Mouse (Mus musculus) telencephalon, adult 2 months (tissue): ENCODE measurements at regions not wholly inside any gene's neighbourhood (a gene's known extent, or its start where the extent isn't known, plus 50 kb on each side); places are given as distances from the start of the nearest gene placed in this dataset.
A peak's percentile ranks its signal among the peaks of the same experiment; 100 is the strongest.

Experiments used
- DNase-seq: peaks from one replicate; pipeline ENCODE4 v3.0.0-alpha.2; 2011; ENCODE audit warnings: low read depth, low spot score

DNA sequence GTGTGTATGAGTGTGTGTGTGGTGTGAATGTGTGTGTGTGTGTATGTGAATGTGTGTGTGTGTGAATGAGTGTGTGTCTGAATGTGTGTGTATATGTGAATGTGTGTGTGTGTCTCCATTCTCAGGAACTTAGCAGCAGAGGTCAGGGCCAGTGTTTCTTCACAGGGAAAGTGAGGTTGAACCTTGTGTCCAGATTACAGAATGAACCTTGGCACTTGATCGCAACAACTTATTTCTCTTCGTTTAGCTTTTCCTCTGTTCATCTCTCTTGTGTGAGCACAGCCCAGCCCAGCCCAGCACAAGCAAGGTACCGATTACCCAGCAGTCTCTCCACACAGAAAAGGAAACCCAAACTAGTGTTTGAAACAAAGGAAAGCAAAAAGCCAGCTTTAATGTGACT is 249.7 kb downstream of the Foxo1 start:
- no peak for DNase-seq

DNA sequence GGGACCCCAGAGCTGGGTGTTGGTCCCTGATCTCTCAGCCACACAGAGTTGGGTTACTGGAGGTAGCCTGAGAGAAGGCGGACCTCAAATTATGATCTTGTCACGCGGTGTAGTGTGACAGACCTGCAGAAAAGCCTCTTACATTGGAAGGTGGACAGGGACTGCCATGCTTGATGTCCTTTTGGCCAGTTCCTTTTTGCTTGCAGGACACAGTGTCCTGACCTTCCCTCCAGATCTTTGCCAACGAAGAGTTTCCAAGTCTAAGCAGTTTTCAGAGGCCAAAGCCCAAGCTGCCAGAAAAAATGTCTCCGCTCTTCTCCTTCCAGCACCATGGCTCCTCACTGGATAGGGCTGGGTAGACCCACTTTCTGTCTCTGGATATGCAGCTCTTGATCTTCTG is 248.6 kb downstream of the Foxo1 start:
- no peak for DNase-seq

DNA sequence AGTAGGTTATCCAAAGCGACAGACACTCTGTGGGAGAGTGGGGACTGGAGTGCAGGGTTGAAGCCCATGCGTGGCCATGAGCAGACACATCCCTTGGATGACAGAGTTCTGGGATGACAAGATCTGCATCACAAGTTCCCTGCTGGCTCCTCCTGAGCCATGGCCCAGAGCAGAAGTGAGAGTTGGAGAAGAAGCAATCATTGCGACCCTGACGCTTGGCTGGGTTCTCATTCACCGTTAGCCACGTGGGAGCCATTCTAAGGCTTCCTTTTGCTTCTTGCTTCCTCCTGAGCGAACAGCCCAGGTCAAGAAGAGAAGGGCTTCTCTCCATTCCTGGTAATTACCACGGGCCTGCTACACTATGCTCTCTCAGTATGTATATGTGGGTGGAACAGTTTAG is 244.6 kb downstream of the Foxo1 start:
- no peak for DNase-seq

DNA sequence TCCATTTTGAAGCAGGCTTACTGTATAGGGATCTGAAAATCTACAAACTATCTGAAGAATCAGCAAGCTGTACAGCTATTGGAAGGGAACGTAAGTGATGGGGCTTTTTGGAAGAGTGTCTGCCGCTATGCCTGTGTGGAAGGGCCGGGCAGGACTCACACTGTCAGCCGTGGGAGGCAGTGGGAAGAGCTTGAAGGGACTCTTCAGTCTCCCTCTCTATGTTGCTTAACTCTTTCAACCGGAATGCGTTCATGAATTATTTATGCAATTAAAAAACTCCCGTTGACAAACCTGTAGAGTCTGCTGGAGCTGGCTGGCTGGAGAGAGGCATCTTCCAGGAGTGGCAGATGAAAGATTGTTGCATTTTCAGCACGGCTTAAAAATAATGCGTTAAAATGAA is 243.4 kb downstream of the Foxo1 start:
- no peak for DNase-seq

DNA sequence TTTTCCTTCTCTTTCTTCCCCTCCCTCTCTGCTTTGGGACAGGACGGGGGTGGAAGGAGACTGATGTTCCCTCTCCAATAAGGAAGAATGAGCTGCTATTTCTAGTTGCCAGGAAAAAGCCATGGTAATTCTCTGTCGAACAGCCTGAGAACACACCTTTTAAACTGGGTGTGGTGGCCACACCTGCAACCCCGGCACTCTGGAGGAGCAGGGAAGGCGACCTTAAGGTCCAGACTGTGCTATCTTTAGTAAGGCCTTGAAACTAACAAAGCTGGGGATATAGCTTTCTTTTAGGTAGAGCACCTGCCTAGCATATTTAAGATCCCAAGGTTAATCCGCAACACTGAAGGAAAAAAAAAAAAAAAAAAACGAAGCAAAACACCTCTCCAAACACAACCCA is 242.7 kb downstream of the Foxo1 start:
- no peak for DNase-seq

DNA sequence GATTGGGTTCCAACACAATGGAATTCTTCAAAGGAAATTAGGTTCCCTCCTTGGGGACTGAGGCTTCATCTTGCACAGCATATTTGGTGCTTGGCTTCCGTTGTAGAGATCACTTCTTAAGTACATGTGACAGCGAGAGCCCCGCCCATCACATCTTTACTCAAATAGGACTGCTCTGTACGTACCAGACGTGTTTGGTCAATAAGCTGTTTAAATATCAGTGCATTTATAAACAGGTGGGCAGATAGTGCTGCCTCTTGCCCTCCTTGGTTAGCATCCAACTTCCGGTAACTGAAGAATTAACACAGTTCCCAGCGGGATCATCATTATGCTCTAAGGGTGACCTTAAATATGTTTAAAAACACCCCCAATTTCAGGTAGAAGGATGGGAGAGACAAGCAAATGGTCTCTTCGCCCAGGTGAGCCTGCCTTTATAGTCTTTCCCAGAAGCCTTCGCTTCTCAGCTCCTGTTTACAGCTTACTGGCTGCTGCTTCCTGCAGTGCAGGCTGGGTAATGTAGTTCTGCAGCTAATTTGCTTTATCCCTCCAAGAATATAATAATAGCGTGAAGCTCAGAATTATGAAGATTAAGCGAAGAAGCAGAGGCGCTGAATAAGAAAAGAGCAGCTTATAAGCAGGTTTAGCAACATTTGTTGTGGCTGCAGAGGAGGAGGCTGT is 242.1 kb downstream of the Foxo1 start:
- peak; percentile 81 for DNase-seq

DNA sequence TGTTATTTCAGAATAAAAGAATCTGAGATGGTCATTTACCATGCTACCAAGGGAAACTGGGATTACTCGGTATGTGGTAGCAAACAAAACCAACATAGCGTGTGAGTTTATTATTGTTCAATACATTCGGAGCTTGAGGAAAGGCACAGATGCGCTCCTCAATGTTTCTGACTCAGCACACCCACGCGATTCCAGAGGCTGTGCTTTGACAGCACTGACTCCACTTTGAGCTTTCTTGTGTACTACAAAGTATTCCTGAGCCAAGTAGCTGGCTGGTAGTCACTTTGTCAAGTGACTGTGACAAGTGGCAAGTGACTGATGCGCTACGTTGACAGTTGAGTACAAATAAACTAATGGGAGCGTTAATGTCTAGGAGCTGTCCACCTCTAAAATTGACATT is 235.8 kb downstream of the Foxo1 start:
- DNase-seq: peak; percentile 73

DNA sequence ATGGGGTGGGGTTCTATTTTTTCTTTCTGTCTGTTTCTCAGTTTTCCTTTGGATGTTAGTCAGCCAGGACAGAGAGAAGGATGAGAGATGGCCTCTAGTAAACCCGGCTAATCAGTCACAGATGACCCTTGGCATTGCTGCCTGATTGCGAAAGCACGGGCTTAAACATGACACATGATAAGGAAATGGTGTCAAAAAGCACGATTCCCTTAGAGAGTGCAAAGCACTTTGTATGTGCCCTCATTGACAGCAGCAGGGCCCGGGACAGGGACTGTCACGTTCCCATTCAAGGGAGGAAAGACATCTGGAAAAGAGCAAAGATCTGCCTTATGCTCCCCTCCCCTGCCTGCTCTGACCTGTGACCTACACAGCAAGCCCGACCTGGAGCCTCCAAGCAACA is 234.1 kb downstream of the Foxo1 start:
- no peak for DNase-seq

DNA sequence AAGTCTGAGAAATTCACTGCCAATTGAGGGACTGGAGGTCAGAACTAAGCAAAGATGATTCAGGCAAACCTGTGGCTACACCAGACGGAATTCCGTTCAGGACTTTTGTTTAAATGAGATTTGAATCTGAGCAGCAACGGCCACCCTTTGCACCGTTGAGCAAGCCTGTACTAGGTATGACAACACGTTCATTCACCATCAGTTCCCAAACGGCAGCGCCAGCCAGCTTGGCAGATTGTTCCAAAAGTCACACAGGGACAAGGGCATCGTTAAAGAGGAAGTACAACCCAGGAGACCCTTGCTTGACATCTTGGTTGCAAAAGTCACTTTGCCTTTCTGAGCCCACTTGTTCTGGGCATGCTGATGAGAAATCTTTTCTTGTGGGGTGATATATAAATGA is 233.5 kb downstream of the Foxo1 start:
- DNase-seq: no peak

DNA sequence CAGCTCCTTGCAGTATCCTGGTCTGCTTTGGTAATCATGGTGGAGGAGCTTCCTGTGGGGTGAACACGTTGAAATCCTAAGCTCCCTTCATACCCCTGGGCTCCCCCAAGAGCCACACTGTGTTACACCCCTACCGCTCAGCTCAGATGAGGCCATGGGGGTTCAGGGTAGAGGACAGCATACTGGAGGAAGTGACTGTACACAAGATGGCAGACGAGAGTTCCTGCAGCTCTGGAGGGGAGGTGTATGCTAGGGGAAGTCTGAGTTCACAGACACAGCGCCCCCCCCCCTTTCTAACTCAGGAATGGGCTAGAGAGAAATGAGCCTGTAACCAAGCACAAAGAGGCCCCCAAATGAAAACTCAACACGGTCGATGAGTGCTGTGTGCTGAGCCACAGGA is 231.9 kb downstream of the Foxo1 start:
- no peak for DNase-seq

DNA sequence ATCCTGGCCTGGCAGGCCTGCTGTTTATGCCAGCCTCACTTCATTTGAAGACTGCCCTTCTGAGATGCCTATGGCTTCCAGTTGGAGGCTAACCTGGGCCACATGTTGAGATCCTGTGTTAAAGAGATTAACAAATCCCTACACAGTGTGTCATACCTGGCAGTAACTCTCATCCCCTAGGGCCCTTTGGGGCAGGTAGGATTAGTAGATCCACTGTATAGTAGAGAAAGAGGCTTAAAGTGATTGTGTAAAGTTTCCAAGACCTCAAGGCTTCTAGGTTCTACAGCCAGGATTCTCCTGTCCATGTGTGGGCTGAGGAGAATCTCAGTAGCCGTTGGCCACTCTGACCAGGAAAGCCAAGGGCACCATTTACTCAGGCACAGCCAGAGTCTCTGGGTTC is 231.4 kb downstream of the Foxo1 start:
- no peak for DNase-seq

DNA sequence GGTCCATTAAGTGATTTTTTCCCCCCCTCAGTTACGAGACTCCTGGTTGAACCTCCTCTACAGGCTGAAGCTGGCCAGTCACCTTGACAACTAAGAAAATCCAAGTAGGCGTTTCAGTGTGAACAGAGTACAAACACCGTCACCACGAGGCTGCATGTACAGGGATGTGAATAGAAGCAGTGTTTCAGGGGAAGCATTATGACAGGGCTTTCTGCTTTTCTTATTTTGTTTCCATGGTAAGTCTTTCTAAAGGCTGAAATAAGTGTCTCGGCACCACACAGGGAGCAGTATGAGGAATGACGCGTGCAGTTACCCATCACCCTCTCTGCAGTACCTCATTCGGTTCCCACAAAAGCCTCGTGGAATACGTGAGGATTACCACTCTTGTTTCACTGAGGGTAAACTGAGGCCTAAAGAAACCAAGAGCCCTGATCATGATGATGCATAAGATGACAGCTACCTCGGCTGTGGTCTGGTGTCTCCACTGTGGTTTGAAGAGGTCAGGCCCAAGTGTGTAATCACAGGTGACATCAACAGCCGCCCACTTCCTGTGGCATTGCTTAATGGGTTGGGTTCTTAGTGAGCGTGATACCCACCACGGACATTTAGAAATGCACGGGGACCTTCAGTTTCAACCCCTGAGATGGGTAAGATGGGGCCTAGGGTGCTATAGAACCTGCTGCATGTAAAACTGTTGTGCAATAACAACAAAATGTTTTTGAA is 230.5 kb downstream of the Foxo1 start:
- no peak for DNase-seq

DNA sequence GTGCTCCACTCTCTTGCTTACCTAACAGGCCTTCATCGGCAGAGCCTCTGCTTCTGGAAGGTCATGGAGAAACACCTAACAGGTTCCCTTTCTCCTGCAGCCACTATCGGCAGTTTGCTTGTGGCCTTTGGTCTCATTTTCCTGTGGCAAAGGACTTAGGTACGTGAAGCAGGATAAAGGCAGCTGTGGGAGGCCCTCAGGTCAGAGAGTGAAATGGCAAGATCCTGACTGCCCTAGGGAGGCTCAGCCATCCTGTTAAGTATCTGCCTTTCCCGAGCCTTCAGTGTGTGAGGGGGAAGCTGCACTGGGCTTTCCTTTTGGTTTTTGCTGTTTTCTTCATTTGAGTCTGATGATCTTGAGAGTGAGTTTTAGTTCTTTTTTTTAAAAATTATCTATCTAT is 228.8 kb downstream of the Foxo1 start:
- DNase-seq: no peak

DNA sequence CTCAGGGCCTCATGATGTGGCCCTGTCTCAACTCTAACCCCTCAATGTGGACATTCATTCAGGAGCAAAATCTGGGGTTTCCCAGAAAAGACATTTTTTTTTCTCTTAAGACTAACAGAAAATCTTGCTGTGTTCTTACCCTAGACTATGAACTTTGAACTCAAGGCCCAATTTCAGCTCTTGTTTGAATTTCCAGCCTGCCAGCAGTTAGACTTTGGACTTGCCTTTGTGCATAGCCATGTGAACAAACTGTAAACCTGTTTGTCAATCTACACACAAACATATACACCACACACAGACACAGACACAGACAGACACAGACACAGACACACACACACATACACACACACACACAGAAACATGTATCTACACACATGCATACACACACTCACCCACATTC is 227.3 kb downstream of the Foxo1 start:
- DNase-seq: no peak

DNA sequence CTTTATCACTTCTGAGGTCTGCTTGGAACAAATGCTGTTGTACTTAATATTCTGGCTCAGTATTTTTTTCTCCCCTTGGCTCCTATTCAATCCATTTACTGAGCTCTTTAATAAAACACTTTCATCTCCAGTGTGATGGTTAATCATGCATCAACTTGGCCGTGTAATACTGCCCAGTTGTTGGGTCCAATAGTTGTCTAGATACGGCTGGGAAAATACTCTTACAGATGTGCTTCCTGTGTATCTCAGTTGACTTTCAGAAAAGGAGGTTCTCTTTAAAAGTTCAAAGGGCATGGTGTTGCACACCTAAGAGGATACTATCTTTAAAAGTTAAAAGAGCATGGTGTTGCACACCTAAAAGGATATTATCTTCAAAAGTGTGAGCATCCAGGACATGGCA is 226.8 kb downstream of the Foxo1 start:
- no peak for DNase-seq

DNA sequence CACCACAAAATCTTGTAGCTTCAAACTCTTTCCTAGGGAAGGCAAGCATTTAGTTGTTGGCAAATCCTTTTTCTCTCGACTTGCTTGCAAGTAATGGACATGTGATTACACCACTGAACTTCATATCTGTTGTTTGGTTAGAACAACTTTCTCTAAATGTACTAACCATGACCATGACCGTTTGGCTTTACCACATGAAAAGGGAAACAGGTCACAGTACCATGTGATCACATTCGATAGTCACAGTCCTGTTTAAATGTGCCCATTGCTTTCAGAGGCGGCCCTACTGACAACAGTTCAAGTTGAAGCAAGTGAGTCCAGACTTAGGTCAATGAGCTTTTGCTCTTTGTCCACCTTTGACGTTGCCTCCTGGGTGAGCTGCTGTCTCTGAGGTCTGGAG is 211.1 kb downstream of the Foxo1 start:
- DNase-seq: no peak

DNA sequence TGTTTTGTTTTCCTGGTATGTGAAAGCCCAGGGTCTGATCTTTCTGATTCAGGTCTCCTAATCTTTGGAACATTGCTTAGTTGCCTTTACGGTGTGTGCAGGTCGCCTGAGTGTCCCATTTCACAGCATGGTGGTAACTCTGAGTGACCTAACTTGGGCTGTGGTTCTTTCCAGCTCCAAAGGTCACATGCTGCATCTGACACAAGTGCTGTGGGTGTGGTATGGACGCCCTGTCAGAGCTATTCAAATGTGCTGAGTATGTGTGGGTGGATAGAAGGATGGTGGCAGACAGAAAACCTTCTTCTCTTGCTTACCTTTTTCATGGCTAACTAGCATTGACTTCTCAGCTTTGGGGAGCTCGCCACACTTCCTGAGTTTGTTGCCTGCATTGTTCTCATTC is 201.8 kb downstream of the Foxo1 start:
- no peak for DNase-seq

DNA sequence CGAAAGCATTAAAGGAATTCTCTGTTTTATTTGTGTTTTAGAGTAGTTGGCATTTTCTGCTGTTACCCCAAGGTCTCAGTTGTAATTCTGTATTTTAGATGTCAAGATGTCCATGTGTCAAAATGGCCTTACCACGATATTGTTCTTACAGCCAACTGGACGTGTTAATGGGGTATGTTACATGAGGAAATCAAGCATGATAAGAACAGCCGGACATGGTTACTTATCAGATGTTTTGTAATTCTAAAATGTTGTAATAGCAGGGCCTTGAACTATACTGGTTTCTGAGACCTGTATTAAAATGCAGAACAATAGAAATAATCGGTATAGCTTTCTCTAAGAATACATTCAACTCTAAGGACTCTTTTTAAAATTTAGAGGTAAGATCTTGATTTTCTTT is 201.3 kb downstream of the Foxo1 start:
- no peak for DNase-seq

DNA sequence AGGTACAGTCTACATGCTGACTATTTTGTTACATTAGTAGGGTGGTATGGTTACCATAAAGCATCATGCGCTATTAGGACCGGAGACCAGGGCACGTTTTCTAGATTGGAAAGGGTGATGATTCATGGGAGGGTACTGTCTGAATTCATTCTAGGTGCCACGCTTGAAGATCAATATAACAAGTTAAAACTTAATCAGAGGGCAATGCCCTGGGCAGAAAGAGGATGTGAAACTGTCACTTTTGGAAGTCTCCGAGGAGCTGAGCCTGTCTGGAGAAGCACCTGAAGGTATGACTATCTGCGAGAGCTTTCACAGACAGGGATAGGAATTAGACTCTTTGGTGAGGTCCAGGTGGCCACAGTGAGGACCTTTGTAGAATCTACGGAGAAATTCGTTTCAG is 200.2 kb downstream of the Foxo1 start:
- DNase-seq: no peak

DNA sequence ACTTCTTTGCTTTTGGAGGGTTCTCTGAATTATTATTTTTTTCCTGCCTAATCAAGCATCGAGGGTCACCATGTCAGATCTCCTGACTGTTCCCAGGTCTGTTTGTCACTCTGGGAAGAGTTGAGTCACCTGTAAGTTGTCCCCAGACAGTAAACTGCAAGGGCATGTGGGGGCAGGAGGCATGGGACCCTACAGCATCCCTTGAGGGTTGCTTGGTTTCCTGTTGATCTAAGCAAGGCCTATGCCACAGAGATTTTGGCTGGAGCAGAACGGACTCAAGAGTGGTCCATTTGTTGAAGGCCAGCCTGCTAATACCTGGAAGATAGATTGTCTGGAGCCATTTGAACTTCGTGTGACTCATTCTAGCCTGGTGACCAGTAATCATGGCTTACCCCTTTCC is 199.7 kb downstream of the Foxo1 start:
- no peak for DNase-seq

DNA sequence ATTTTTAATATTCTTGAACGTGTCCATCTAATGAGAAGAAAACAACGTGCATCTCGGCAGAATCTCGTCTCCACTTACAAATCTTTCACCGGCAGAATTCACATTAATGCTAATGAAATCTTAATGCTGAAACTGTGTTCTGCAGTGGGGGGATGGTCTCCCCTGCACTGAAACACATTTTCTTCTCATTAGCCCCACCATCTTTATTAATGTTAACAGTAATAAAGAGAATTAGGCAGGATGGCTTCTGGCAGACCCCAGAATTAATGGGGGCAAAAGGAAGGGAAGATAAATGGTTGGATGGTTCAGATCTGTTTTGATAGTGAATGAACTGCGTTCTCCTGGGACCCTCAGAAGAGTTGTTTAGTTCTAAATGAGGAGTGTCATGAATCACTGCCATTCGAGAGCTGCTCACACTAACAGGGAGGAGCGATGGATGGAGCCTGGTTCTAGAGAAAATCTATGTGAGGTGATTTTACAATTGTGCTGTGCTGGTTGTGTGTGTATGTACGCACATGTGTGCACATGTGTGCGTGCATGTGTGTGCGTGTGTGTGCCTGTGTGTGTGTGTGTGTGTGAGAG is 198.9 kb downstream of the Foxo1 start:
- no peak for DNase-seq

DNA sequence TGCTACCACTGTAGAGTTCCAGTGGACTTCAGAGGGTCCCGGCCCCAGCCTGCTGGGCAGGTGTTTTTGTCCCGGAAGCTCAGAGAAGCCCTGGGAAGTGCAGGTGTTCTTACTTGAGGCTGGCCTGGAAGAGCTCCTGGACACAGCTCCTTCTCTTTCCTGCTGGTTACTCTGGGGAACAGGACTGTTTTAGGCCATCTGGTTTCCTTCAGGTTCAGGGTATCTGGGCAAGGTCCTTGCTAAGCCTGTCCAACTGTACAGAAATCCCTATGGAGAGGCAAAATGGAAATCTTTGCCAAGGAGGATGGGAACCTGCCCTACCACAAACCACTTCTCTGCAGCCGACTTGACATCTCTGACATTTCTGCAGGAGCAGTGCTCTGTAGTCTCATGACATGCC is 198.4 kb downstream of the Foxo1 start:
- no peak for DNase-seq

DNA sequence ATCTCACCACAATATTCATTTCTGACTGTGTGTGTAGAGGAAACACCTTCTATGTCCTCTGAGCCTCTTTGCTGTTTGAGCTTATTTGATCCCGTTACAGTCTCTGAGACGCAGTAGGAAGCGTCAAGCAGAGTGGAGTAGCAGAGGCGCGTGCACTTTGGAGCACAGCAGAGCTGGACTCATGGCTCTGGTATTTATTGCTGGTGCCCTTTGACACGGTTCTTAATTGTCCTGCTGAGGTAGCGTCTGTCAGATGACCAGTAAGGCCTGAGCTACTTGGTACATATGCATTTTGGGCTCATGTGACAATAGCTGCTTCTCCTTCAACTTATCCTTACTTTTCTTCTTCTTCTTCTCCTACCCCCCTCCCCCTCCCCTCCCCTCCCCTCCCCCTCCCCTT is 195.8 kb downstream of the Foxo1 start:
- no peak for DNase-seq
